Mouse (Mus musculus): Measurements from ENCODE around the gene Rhbdf1.

DNA sequence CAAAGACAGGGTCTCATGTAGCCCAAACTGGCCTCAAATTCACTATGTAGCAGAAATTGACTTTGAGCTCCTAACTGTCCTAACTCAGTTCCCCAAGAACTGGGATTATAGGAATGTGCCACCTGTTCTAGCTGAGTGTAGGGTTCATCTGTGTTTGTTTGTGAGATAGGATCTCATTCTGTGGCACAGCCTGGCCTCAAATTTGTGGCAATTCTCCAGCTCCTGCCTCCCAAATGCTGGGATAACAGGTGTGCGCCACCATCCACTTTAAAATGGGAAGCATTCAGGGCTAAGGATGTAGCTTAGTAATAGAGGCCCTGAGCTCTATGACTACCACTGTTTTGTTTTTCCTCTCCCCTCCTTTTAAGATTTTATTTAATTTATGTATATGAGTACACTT, 31.0 kb upstream of the Rhbdf1 start:
- TF ChIP-seq CTCF (IDR thresholded peaks at IDR 0.05; ENCODE audit: borderline replicate concordance, insufficient read depth, low read length): no peak
- TF ChIP-seq POLR2A (IDR thresholded peaks at IDR 0.05; ENCODE audit: low read depth, low read length): no peak

Measured in embryonic fibroblast, embryonic 13.5 days (primary cell).